Mouse (Mus musculus) forebrain, embryonic 10.5 days (tissue): Measurements from ENCODE around the gene Rdh16f2. TPM values are rescaled to one million over a fixed set of nuclear protein-coding genes. Genes with fewer than 3 reads are reported as not detected.
"Not testable (repeated sequence)": the region's sequence is repeated elsewhere in the genome, so short reads cannot be mapped to it uniquely, and the experiment has no call there.

Experiments
- DNase-seq: peaks from one replicate; pipeline ENCODE4 v3.0.0-alpha.2; 2017; ENCODE audit warnings: low spot score; ENCODE audit errors: extremely low spot score
- H3K27ac ChIP-seq: fragments of 300-500 bp; sonication (generic); 2 replicates; pipeline ENCODE4 v1.5.1; 2016; ENCODE audit warnings: mild to moderate bottlenecking
- H3K27me3 ChIP-seq: fragments of 300-500 bp; sonication (generic); 2 replicates; pipeline ENCODE4 v1.6.1; 2016; ENCODE audit warnings: mild to moderate bottlenecking; ENCODE audit not compliant: poor library complexity, severe bottlenecking
- H3K36me3 ChIP-seq: fragments of 300-500 bp; sonication (generic); replicated peaks from 2 replicates; pipeline ENCODE4 v1.6.1; 2016; ENCODE audit warnings: mild to moderate bottlenecking, moderate library complexity
- H3K4me1 ChIP-seq: fragments of 300-500 bp; sonication (generic); 2 replicates; pipeline ENCODE4 v1.6.1; 2016
- H3K4me3 ChIP-seq: fragments of 300-500 bp; sonication (generic); 2 replicates; pipeline ENCODE4 v1.5.1; 2016; ENCODE audit warnings: mild to moderate bottlenecking, moderate library complexity
- H3K9me3 ChIP-seq: fragments of 300-500 bp; sonication (generic); 2 replicates; pipeline ENCODE4 v1.6.1; 2016; ENCODE audit warnings: mild to moderate bottlenecking, moderate library complexity
- WGBS: fragments of 180-500 bp; shearing (Covaris S2); methylation state at CpG from one replicate; pipeline ENCODE4 v1.1.7; 2016; 5-methylcytosine and 5-hydroxymethylcytosine counted together
- polyA plus RNA-seq: library from polyadenylated mRNA; unstranded; fragments of >200 nt; fragmentation: Nextera tagmentation; extraction: Ambion mirVana; gene quantifications from 2 replicates; pipeline ENCODE4 v1.2.1, GENCODE M21; 2016

Gene Rdh16f2
- not detected in 2 replicates for polyA plus RNA-seq

DNA sequence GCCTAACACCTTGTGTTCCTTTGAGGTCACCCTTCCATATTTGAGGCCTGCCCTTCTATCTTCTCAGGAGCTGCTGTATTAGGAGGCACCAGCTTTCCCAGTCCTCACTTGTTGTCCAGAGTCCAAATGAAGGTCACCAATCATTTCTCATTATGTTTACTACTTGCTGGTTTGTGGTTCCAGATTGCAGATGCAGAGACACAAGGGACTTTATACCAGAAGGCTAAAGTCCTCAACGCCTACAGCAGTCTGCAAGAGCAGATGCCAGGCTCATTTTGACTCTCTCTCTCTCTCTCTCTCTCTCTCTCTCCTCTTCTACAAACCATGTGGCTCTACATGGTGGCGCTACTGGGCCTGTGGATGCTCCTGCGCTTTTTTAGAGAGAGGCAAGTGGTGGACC, at the start of gene Rdh16f2:
Rdh16f2 (plus strand) TSS at position 243 of the 400 bp plus-strand sequence.
- Histone ChIP-seq H3K36me3 (no peaks in the 10 kb centered on the region), H3K9me3 (peaks cover 9% of the 10 kb centered on the region; the same call in 1 of the 2 replicates), H3K4me3 (no peak within 1 kb of the TSS), H3K27ac (no peak within 1 kb of the TSS), H3K27me3 (no peaks in the 10 kb centered on the region), H3K4me1 (no peaks in the 10 kb centered on the region)
- DNase-seq, result no peak
- 82% methylated on average over 3 of the region's 3 CpGs for WGBS

DNA sequence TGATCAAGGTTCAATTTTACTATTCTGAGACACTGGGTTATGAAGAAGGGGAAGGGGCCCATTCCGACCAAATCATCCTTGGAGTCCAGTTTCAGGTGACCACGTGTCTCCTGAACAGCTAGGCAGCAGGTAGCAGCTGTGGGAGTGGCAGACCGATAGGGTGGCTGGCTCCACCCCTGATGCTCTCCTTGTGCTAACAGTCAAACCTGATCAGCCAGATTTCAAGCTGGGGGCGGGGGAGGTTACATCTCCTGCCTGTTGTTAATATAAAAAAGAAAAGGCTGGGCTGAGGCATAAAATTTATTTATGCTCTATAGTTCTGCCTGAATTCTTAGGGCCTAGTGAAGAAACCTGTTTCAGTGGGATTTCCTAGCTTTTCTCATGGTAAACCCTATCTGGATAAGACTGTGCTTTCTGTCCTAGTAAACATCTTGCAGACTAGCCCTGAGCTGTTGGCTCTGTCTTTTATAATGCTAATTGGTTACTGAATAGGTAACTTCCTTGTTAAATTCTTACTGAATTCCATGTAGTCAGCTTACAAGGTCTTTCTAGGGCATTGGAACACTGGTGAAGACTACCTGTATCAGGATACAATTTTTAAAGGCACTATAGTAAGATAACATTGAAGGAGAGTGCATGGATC, 48.9 kb upstream of the Rdh16f2 start:
- not testable (repeated sequence) for H3K4me1 ChIP-seq, H3K27me3 ChIP-seq, H3K27ac ChIP-seq, H3K36me3 ChIP-seq, DNase-seq, H3K4me3 ChIP-seq
- peaks cover 12% of the 10 kb centered on the region; the same call in 1 of the 2 replicates for H3K9me3 ChIP-seq
- 79% methylated on average over 4 of the region's 4 CpGs for WGBS

DNA sequence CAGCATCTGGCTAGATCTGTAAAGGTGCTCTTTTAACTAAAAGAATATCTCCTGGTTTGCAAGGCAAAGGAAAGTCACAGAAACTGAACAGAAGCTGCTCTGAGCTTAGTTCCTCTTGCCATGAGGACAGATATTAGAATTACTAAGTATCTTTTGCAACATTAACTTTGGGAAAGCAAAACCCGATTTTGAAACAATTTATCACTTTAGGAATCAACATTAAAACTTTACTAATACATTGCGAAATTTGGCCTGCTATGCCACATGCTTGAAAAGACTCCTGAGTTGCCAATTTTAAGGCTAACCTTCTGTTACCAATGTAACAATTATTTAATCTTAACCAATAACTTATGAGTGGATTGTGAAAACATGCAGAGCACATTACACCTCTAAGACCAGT, 44.5 kb upstream of the Rdh16f2 start:
- 84% methylated on average over 2 of the region's 2 CpGs for WGBS
- DNase-seq, H3K27me3 ChIP-seq, H3K4me1 ChIP-seq, H3K27ac ChIP-seq, H3K36me3 ChIP-seq, H3K4me3 ChIP-seq: not testable (repeated sequence)
- H3K9me3 ChIP-seq, result peaks cover 12% of the 10 kb centered on the region; the same call in 1 of the 2 replicates

DNA sequence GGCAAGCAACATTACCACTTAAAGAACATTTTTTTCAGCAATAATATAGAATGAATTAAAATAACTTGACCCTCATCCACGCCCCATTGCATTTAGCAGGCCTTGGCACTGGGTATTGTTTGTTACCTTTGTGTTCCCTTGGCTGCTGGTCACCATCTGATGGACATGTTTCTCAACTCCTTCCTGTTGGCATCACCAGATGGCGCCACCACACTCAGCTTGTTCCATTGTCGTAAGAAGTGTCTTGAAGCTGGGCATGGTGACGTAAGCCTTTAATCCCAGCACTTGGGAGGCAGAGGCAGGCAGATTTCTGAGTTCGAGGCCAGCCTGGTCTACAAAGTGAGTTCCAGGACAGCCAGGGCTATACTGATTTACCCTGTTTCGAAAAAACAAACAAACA, 40.9 kb upstream of the Rdh16f2 start:
- Histone ChIP-seq H3K27ac (no peak overlapping the region), H3K4me3 (no peak overlapping the region), H3K9me3 (peaks cover 5% of the 10 kb centered on the region; the same call in 1 of the 2 replicates), H3K27me3 (no peaks in the 10 kb centered on the region), H3K36me3 (no peaks in the 10 kb centered on the region), H3K4me1 (no peaks in the 10 kb centered on the region)
- DNase-seq, result peak; percentile 19
- WGBS, result 82% methylated on average over 6 of the region's 6 CpGs

DNA sequence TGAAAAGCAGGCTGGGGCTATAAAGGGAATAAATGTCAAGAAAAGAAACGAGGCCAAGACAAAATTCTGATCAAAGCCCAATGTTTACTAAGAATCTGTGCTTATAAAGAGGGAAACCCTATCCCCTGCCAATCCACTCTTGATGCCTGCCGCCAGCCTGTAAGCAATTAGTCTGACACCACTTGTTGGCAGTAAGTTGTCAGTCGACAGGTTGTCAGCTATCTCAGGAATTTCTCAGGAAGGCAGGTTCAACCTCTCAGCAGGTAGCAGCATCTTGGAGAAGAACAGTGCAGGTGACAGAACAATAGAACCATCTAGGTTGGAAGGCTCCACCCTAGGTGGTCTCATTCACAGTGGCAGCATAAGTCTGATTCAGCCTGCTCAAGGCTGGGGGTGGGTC, 37.2 kb upstream of the Rdh16f2 start:
- 78% methylated on average over 3 of the region's 3 CpGs for WGBS
- Histone ChIP-seq H3K4me3 (no peak overlapping the region), H3K4me1 (no peaks in the 10 kb centered on the region), H3K36me3 (no peaks in the 10 kb centered on the region), H3K27ac (no peak overlapping the region), H3K9me3 (no peaks in the 10 kb centered on the region), H3K27me3 (no peaks in the 10 kb centered on the region)
- DNase-seq, result no peak

DNA sequence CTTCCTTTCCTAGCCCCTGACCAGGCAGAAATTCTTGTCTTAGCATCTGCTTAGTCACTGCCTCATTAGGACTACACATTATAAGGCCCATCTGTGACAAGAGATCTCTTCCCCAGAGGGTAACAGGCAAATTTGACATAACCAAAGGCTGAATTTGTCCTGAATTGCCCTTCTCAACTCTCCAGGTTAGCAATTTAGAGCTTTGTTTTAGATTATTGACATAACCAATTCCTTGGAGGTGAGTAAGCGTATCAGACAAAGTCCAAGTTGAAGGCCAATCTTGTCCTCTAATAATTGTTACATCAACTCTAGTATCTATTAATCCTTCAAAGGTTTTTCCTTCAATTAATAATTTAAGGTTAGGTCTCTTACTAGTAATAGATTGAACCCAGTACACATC, 32.1 kb upstream of the Rdh16f2 start:
- DNase-seq, H3K36me3 ChIP-seq, H3K4me1 ChIP-seq, H3K27me3 ChIP-seq, H3K9me3 ChIP-seq, H3K4me3 ChIP-seq, H3K27ac ChIP-seq: not testable (repeated sequence)
- 94% methylated on average over 1 of the region's 1 CpGs for WGBS

DNA sequence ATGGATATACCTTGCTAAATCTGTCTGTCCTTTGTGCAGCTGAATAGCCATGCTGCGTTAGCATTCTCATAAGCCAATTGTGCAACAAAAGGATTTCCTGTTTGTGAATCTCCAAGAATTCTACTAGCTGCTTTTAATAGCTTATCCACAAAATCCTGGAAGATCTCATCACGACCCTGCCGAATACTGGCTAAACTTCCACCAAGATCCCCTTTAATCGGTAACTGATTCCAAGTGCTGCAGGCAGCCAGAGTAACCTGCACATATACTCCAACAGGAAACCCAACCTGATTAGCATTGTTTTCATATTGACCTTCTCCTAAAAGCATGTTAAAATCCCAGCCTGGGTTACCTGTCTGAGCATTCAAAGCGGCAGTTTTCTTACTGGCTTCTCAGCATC, 31.0 kb upstream of the Rdh16f2 start:
- WGBS, result 89% methylated on average over 5 of the region's 5 CpGs
- Histone ChIP-seq H3K36me3 (no peaks in the 10 kb centered on the region), H3K9me3 (peaks cover 8% of the 10 kb centered on the region; the same call in 1 of the 2 replicates), H3K4me3 (no peak overlapping the region), H3K4me1 (no peaks in the 10 kb centered on the region), H3K27me3 (no peaks in the 10 kb centered on the region), H3K27ac (no peak overlapping the region)
- DNase-seq, result no peak

DNA sequence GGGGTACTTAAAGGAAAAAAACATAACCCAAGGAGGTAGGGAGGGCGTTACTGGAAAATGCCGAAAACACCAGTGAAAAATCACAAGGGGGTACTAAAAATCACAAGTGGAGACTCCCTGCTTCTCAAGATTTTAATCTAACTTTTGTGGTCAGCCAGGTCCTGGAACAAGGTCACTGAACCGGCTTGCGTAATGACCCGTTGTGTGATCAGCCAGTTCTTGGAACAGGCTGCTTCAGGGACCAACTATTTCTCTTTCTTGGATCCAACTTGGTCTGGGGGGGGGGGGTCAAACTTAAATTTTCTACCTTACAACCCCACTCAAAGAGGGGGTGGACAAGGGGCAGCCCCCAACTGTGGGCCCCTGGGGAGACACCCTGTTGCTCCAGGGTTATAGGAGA, 28.5 kb upstream of the Rdh16f2 start:
- 94% methylated on average over 5 of the region's 5 CpGs for WGBS

DNA sequence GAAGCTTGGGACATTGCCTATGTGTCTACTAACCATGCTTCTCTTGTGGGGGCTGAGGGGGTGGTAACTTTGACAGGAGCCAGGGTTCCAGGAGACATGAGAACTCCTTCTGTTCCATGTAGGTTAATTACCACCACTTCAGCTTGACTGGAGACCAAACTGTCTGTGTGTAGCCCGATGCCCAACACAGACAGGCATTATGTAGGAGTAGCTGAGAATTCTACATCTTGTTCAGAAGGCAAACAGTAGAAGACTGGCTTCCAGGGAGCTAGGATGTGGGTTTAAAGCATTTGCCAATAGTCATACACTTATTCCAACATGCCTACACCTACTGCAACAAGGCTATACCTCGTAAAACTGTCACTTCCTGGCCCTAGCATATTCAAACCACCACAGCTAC, 27.7 kb upstream of the Rdh16f2 start:
- H3K27ac ChIP-seq, result no peak overlapping the region
- no peak for DNase-seq
- H3K4me1 ChIP-seq, result no peaks in the 10 kb centered on the region
- no peaks in the 10 kb centered on the region for H3K27me3 ChIP-seq
- H3K9me3 ChIP-seq, result peaks cover 8% of the 10 kb centered on the region; the same call in 1 of the 2 replicates
- no peaks in the 10 kb centered on the region for H3K36me3 ChIP-seq
- H3K4me3 ChIP-seq, result no peak overlapping the region
- 81% methylated on average over 2 of the region's 2 CpGs for WGBS

More for the DNA sequence above, 28.5 kb upstream of the Rdh16f2 start:
- DNase-seq, H3K4me3 ChIP-seq, H3K36me3 ChIP-seq, H3K9me3 ChIP-seq, H3K4me1 ChIP-seq, H3K27ac ChIP-seq, H3K27me3 ChIP-seq: not testable (repeated sequence)

DNA sequence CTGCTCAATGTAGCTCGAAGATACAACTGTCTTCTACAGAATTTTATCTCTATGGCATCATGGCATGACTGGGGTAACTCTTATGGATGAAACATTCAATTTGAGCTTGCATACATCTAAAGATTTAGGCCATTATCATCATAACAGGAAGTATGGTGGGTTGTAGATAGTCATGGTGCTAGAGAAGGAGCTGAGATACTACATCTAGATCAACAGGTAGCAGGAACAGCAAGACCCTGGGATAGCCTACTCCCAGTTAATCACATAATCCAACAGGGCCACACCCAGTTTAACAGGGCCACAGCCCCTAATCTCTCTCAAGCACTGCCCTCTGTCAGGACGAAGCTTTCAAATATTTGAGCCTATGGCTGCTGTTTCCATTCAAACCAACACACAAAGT, 25.5 kb upstream of the Rdh16f2 start:
- H3K27me3 ChIP-seq, result no peaks in the 10 kb centered on the region
- no peaks in the 10 kb centered on the region for H3K36me3 ChIP-seq
- H3K4me1 ChIP-seq, result no peaks in the 10 kb centered on the region
- WGBS, result 79% methylated on average over 2 of the region's 2 CpGs
- peaks cover 8% of the 10 kb centered on the region; the same call in 1 of the 2 replicates for H3K9me3 ChIP-seq
- no peak overlapping the region for H3K27ac ChIP-seq
- no peak overlapping the region for H3K4me3 ChIP-seq
- DNase-seq, result no peak

DNA sequence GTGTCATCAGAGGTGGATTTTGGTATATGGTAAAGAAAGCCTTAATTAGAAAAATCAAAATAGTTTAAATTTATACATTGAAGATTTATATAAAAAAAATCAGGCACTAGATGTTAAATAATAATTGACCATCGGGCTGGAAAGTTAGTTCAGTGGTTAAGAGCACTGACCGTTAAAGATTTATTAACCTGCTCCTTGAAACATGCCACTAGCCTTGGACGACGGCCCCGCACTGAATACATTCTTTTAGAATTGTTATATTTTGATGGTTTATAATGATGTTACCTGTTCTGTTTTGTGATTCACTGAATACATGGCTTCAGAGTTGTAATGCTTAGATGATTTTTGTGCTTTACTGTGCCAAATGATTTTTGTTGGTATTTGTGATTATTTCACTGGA, 20.3 kb upstream of the Rdh16f2 start:
- WGBS, result 94% methylated on average over 5 of the region's 5 CpGs
- H3K27me3 ChIP-seq, H3K4me3 ChIP-seq, H3K4me1 ChIP-seq, DNase-seq, H3K9me3 ChIP-seq, H3K36me3 ChIP-seq, H3K27ac ChIP-seq: not testable (repeated sequence)

DNA sequence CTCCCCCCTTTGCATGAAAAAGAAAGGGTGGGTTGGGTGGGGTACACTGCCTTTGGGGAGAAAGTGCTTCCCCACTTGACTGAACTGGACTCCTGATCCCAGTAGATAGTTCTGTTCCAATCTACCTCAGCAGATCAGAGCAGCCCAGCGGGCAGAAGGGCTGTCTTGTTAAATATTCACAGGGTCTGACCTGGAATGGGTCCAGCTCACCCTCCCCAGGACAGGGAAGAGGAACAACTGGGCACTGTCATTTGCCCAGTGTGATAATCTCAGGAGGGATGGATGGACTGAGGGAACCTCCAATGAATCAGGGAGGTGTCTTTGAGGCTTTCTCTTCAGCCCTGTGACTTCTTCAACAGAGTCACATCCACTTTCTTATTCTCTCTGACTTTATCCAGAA, 18.2 kb upstream of the Rdh16f2 start:
- no peaks in the 10 kb centered on the region for H3K27me3 ChIP-seq
- H3K4me3 ChIP-seq, result no peak overlapping the region
- DNase-seq, result no peak
- WGBS, result 88% methylated on average over 1 of the region's 1 CpGs
- H3K4me1 ChIP-seq, result no peaks in the 10 kb centered on the region
- no peaks in the 10 kb centered on the region for H3K36me3 ChIP-seq
- H3K27ac ChIP-seq, result no peak overlapping the region
- no peaks in the 10 kb centered on the region for H3K9me3 ChIP-seq

DNA sequence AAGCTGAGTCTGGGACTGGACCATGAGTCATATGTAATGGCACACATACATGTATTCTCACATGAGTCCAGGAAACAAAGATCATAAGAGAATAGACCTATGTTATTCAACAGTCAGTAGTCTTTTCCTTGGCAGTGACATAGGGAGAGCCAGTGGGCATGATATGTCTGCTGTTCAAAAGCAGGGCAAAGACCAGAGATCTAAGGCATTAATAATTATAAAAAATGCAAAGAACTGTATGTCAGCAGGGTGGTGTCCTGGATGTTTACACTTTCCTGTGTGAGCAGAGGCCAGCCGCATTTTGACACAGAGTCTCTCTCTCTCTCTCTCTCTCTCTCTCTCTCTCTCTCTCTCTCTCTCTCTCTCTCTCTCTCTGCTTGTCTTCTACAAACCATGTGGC, 16.6 kb upstream of the Rdh16f2 start, which contains the start of gene Rdh19:
Rdh19 (plus strand) TSS at position 301 of the 400 bp plus-strand sequence.
- 74% methylated on average over 1 of the region's 1 CpGs for WGBS
- Histone ChIP-seq H3K27me3 (no peaks in the 10 kb centered on the region), H3K4me3 (no peak within 1 kb of the TSS), H3K27ac (no peak within 1 kb of the TSS), H3K4me1 (no peaks in the 10 kb centered on the region), H3K36me3 (no peaks in the 10 kb centered on the region), H3K9me3 (no peaks in the 10 kb centered on the region)
- no peak for DNase-seq

DNA sequence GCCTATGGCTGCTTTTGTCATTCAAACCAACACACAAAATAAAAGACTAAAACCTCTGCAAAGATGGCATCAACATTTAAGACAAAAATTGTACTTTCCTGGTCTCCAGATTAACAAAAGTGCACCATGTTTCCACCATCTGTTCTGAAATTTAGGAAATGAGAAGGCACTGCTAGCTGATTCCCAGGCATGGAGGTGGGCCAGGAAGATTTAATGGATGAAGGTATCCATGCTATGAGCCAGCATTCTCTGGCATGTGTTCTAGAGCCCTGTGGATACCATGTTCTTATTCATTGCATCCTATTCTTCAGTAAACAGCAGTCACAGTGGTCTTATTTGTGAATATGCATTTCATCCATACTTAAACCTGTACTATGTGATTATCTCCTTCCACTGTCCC, 9.9 kb upstream of the Rdh16f2 start:
- Histone ChIP-seq H3K27me3 (no peaks in the 10 kb centered on the region), H3K27ac (no peak overlapping the region), H3K4me3 (no peak overlapping the region), H3K9me3 (no peaks in the 10 kb centered on the region), H3K4me1 (no peaks in the 10 kb centered on the region), H3K36me3 (no peaks in the 10 kb centered on the region)
- no peak for DNase-seq
